Mouse (Mus musculus) MEL (cell line): ENCODE measurements around the gene Napsa. TPM values are rescaled to one million over a fixed set of nuclear protein-coding genes. Genes with fewer than 3 reads are reported as not detected.

Experiments used
- DNase-seq: peaks from one replicate; pipeline ENCODE4 v3.0.0; 2011; ENCODE audit warnings: low read depth, low spot score
- H3K27ac ChIP-seq: 2 replicates; pipeline ENCODE4 v1.5.1; 2012; ENCODE audit warnings: low read depth, mild to moderate bottlenecking, control low read depth, low read length, moderate library complexity; ENCODE audit not compliant: control insufficient read depth
- H3K27me3 ChIP-seq, 2 experiments: fragments of 150-350 bp in 1 of 2; sonication (generic) in 1 of 2; 2 replicates each; pipeline ENCODE4 v1.6.1; 2012; ENCODE audit warnings: low read length in 2 of 2, mild to moderate bottlenecking in 2 of 2, improper control_type of control experiment in 1 of 2, moderate library complexity in 1 of 2; ENCODE audit not compliant: insufficient read depth in 2 of 2, control insufficient read depth in 1 of 2
- H3K36me3 ChIP-seq, 2 experiments: 2 replicates each; pipeline ENCODE4 v1.6.1; 2012 to 2014; ENCODE audit warnings: low read length in 2 of 2, improper control_type of control experiment in 1 of 2, inconsistent platforms in 1 of 2, mild to moderate bottlenecking in 1 of 2; ENCODE audit not compliant: insufficient read depth in 2 of 2, control insufficient read depth in 1 of 2
- H3K4me1 ChIP-seq, 2 experiments: fragments of 150-350 bp in 1 of 2; sonication (generic) in 1 of 2; 2 replicates each; pipeline ENCODE4 v1.6.1; 2012; ENCODE audit warnings: low read length in 2 of 2, improper control_type of control experiment in 1 of 2, mild to moderate bottlenecking in 1 of 2; ENCODE audit not compliant: insufficient read depth in 2 of 2, control insufficient read depth in 1 of 2
- H3K4me3 ChIP-seq, 2 experiments: fragments of 150-350 bp in 1 of 2; sonication (generic) in 1 of 2; 2 replicates each; pipeline ENCODE4 v1.5.1; 2012; ENCODE audit warnings: low read depth in 2 of 2, low read length in 2 of 2, mild to moderate bottlenecking in 2 of 2, moderate library complexity in 2 of 2, control low read depth in 1 of 2, improper control_type of control experiment in 1 of 2; ENCODE audit not compliant: control insufficient read depth in 1 of 2, insufficient read depth in 1 of 2
- H3K79me2 ChIP-seq: 2 replicates; pipeline ENCODE4 v1.6.1; 2012; ENCODE audit warnings: mild to moderate bottlenecking, low read length, moderate library complexity; ENCODE audit not compliant: control insufficient read depth, poor library complexity, insufficient read depth
- H3K9ac ChIP-seq: 2 replicates; pipeline ENCODE4 v1.6.1; 2012; ENCODE audit warnings: low read depth, mild to moderate bottlenecking, control low read depth, low read length, moderate library complexity; ENCODE audit not compliant: control insufficient read depth, poor library complexity, severe bottlenecking
- H3K9me3 ChIP-seq: fragments of 150-350 bp; sonication (generic); replicated peaks from 2 replicates; pipeline ENCODE4 v1.6.1; 2012; ENCODE audit warnings: mild to moderate bottlenecking, low read length, improper control_type of control experiment, moderate library complexity; ENCODE audit not compliant: insufficient read depth
- BHLHE40 ChIP-seq: IDR thresholded peaks from 2 replicates; pipeline ENCODE4 v1.6.1; 2012; ENCODE audit warnings: low read depth, mild to moderate bottlenecking, inconsistent platforms, low read length, improper control_type of control experiment, borderline replicate concordance
- CTCF ChIP-seq, 3 experiments: IDR thresholded peaks in 2 of 3; conservative IDR thresholded peaks in 1 of 3; 2 replicates each; pipeline ENCODE4 v1.5.1; 2011 to 2012; ENCODE audit warnings: low read length in 3 of 3, low read depth in 2 of 3, mild to moderate bottlenecking in 2 of 3, improper control_type of control experiment in 1 of 3, inconsistent platforms in 1 of 3, mixed read lengths in 1 of 3, moderate library complexity in 1 of 3; ENCODE audit not compliant: control insufficient read depth in 1 of 3, insufficient read depth in 1 of 3, poor library complexity in 1 of 3, severe bottlenecking in 1 of 3
- E2F4 ChIP-seq: IDR thresholded peaks from 2 replicates; pipeline ENCODE4 v1.6.1; 2011; ENCODE audit warnings: low read depth, low read length, improper control_type of control experiment, borderline replicate concordance
- ELF1 ChIP-seq: IDR thresholded peaks from 2 replicates; pipeline ENCODE4 v1.6.1; 2014; ENCODE audit warnings: low read depth, mild to moderate bottlenecking, inconsistent platforms, low read length, improper control_type of control experiment, moderate library complexity
- EP300 ChIP-seq, 2 experiments: IDR thresholded peaks; 2 replicates each; pipeline ENCODE4 v1.6.1; 2011; ENCODE audit warnings: improper control_type of control experiment in 2 of 2, low read length in 2 of 2, low read depth in 1 of 2, mild to moderate bottlenecking in 1 of 2
- ETS1 ChIP-seq: IDR thresholded peaks from 2 replicates; pipeline ENCODE4 v1.6.1; 2012; ENCODE audit warnings: low read depth, mild to moderate bottlenecking, inconsistent platforms, low read length, improper control_type of control experiment, moderate library complexity
- GABPA ChIP-seq: IDR thresholded peaks from 2 replicates; pipeline ENCODE4 v1.6.1; 2012; ENCODE audit warnings: low read depth, mild to moderate bottlenecking, inconsistent platforms, low read length, improper control_type of control experiment, moderate library complexity
- HCFC1 ChIP-seq: IDR thresholded peaks from 2 replicates; pipeline ENCODE4 v1.6.1; 2012; ENCODE audit warnings: low read depth, mild to moderate bottlenecking, inconsistent platforms, low read length, improper control_type of control experiment, moderate library complexity
- KAT2A ChIP-seq: conservative IDR thresholded peaks from 2 replicates; pipeline ENCODE4 v1.6.1; 2012; ENCODE audit warnings: low read depth, low read length, improper control_type of control experiment, inconsistent platforms
- MAFK ChIP-seq: IDR thresholded peaks from 2 replicates; pipeline ENCODE4 v1.6.1; 2011; ENCODE audit warnings: low read depth, mild to moderate bottlenecking, low read length, improper control_type of control experiment, borderline replicate concordance
- MAX ChIP-seq: IDR thresholded peaks from 2 replicates; pipeline ENCODE4 v1.6.1; 2011; ENCODE audit warnings: low read length, improper control_type of control experiment
- MAZ ChIP-seq: IDR thresholded peaks from 2 replicates; pipeline ENCODE4 v1.6.1; 2012; ENCODE audit warnings: low read depth, mild to moderate bottlenecking, inconsistent platforms, low read length, improper control_type of control experiment
- MXI1 ChIP-seq: IDR thresholded peaks from 2 replicates; pipeline ENCODE4 v1.6.1; 2011; ENCODE audit warnings: mild to moderate bottlenecking, low read depth, low read length, improper control_type of control experiment
- MYC ChIP-seq: IDR thresholded peaks from 2 replicates; pipeline ENCODE4 v1.6.1; 2011; ENCODE audit warnings: low read depth, mild to moderate bottlenecking, low read length, improper control_type of control experiment, moderate library complexity
- NELFE ChIP-seq: IDR thresholded peaks from 2 replicates; pipeline ENCODE4 v1.6.1; 2011; ENCODE audit warnings: low read depth, low read length, improper control_type of control experiment
- NRF1 ChIP-seq: IDR thresholded peaks from 2 replicates; pipeline ENCODE4 v1.6.1; 2014; ENCODE audit warnings: low read depth, mild to moderate bottlenecking, inconsistent platforms, low read length, improper control_type of control experiment, moderate library complexity; ENCODE audit not compliant: poor library complexity, insufficient read depth, severe bottlenecking
- POLR2AphosphoS2 ChIP-seq: IDR thresholded peaks from 2 replicates; pipeline ENCODE4 v1.6.1; 2011; ENCODE audit warnings: low read length, improper control_type of control experiment
- POLR2AphosphoS5 ChIP-seq: IDR thresholded peaks from 2 replicates; pipeline ENCODE4 v1.6.1; 2012; ENCODE audit warnings: low read depth, borderline replicate concordance, mild to moderate bottlenecking, inconsistent platforms, low read length, moderate library complexity, mixed read lengths
- RAD21 ChIP-seq: IDR thresholded peaks from 2 replicates; pipeline ENCODE4 v1.6.1; 2011; ENCODE audit warnings: mild to moderate bottlenecking, low read depth, low read length, improper control_type of control experiment
- SIN3A ChIP-seq: IDR thresholded peaks from 2 replicates; pipeline ENCODE4 v1.6.1; 2012; ENCODE audit warnings: low read length, improper control_type of control experiment, inconsistent platforms
- TAL1 ChIP-seq: IDR thresholded peaks from 2 replicates; pipeline ENCODE4 v1.6.1; 2012; ENCODE audit warnings: mild to moderate bottlenecking, inconsistent platforms, low read length, moderate library complexity, mixed read lengths
- TBP ChIP-seq: IDR thresholded peaks from 2 replicates; pipeline ENCODE4 v1.8.0; 2011; ENCODE audit warnings: low read depth, low read length, improper control_type of control experiment
- ZMIZ1 ChIP-seq: IDR thresholded peaks from 2 replicates; pipeline ENCODE4 v1.6.1; 2012; ENCODE audit warnings: low read depth, mild to moderate bottlenecking, inconsistent platforms, low read length, improper control_type of control experiment, moderate library complexity
- polyA plus RNA-seq, 2 experiments: library from polyadenylated mRNA; stranded (reverse) in 1 of 2; unstranded in 1 of 2; fragments of >175 nt in 1 of 2; fragments of >200 nt in 1 of 2; gene quantifications; 2 replicates each; pipeline versions ENCODE4 v1.2.1 to v1.2.4; 2012; ENCODE audit warnings: low replicate concordance in 2 of 2, low read depth in 1 of 2; ENCODE audit not compliant: insufficient read length in 2 of 2, insufficient read depth in 1 of 2, missing spikeins in 1 of 2
- total RNA-seq: library from RNA; depleted of rRNA; stranded (reverse); fragments of 300-350 nt; gene quantifications from 2 replicates; pipeline ENCODE4 v1.2.3, GENCODE M21; 2012

The Napsa gene
- total and polyA plus RNA-seq, 3 experiments: 0.33 TPM; not detected in 2

DNA sequence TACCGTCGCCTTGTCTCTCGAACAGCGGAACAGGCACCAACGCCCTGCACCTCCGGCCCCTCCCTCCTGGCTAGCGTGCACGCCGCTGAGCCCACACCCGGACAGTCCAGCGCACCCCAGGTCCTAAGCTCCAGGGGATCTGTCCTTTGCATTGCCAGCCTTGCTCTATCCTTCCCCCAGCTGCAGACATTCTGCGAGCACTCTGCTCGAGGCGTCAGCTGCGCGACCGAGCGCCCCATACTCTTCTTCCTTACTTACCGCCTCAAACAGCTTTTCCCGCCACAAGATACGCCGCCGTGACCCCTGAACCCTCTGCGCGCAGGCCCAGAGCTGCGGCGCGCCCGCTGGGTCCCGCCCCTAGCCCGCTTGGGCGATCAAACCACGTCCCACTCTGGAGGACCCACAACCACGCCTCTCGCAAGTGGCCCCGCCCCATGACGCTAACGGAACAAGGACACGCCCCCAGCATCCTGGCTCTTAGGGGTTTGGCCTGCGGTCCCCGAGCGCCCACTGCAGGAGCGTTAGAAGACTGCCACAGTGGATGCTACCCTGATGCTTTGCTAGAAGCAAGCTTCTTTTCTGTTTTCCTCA is 23.6 kb upstream of the Napsa start, which contains the start of gene Pold1 (continued):
- TF ChIP-seq E2F4: peak; percentile 92; the same call in 1 of the 2 replicates
- no peak for TF ChIP-seq BHLHE40
- TF ChIP-seq NELFE: no peak; the same call in 1 of the 2 replicates
- TF ChIP-seq MYC: peak; percentile 28; the same call in 1 of the 2 replicates
- peak; percentile 8; the same call in 1 of the 2 replicates for TF ChIP-seq TBP
- TF ChIP-seq MAFK: no peak
- TF ChIP-seq NRF1: peak; percentile 86
- 0 out of 2 replicates have a peak, but pooled peaks have one; percentile 22 for TF ChIP-seq ETS1
- peak; percentile 64 for TF ChIP-seq RAD21
- 0 out of 2 replicates have a peak, but pooled peaks have one; percentile 25 for TF ChIP-seq ZMIZ1
- peak; percentile 80; the same call in 1 of the 2 replicates for TF ChIP-seq MAZ
- TF ChIP-seq GABPA: no peak
- no peak for TF ChIP-seq EP300 (IDR thresholded peaks at IDR 0.05; ENCODE audit: low read depth in 1 of 2, low read length in 2 of 2)
- TF ChIP-seq MAX: no peak
- no peak for TF ChIP-seq POLR2AphosphoS5
- TF ChIP-seq ELF1: peak; percentile 74
- peak; percentile 71 to 85 (median 82) for TF ChIP-seq CTCF (IDR thresholded peaks at IDR 0.05 in 2 of 3, conservative IDR thresholded peaks at IDR 0.05 in 1 of 3; ENCODE audit: control insufficient read depth in 1 of 3, insufficient read depth in 1 of 3, low read depth in 2 of 3, low read length in 3 of 3, poor library complexity in 1 of 3, severe bottlenecking in 1 of 3)
- peak; percentile 62 for TF ChIP-seq MXI1
- TF ChIP-seq, all 39 proteins: peak for 19

DNA sequence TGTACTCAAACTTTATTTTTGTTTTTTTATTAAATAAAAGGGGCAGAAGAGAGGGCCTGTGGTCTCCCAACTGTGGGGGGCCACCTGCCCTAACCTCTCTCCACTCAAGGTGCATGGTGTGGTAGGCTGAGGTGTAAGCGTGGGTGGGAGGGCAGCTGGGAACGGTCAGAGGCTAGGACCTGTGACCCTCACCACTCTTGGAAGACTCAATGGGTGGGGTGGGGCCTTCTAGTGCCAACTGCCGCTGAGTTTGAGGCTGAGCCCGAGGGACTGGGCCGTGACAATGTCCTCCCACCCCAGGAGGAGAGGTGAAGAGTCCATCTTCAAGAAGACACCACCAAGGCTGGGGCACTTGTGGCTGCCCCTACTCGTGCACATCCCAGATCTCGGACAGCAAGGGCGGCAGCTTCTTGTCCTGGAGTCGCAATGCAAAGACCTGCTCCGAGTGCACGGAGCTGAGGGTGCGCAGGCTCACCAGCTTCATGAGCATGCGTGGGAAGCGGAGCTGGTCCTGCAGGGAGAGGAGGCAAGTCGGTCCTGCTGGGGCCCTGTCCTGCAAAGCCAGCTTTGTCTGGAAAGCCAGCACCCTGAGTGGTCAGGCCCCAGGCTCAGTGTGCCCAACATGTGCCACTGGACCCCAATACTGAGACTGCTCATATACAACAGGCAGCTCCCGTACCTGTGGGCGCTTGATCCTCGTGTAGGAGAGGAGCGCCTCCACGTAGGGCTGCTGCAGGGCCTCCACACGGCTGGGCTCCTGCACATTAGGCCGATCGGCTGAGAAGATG is 22.4 kb upstream of the Napsa start:
- no peak for DNase-seq
- no peak for TF ChIP-seq SIN3A
- TF ChIP-seq GABPA: no peak
- no peak for TF ChIP-seq NELFE
- no peak for TF ChIP-seq HCFC1
- TF ChIP-seq KAT2A: no peak
- no peak for TF ChIP-seq POLR2AphosphoS2
- no peak for TF ChIP-seq MAFK
- no peak for TF ChIP-seq POLR2AphosphoS5
- TF ChIP-seq TAL1: no peak
- TF ChIP-seq, all 39 proteins: peak for 0
- H3K79me2 ChIP-seq: peaks cover 31% of the 10 kb centered on the region
- H3K36me3 ChIP-seq: no peaks in the 10 kb centered on the region; a peak in 2 of 4 replicates
- H3K4me1 ChIP-seq: peaks cover 0 to 19% of the 10 kb centered on the region in 2 experiments; a peak in 3 of 4 replicates
- H3K9ac ChIP-seq: no peak overlapping the region
- no peak overlapping the region for H3K27ac ChIP-seq
- no peaks in the 10 kb centered on the region for H3K9me3 ChIP-seq
- H3K27me3 ChIP-seq: no peaks in the 10 kb centered on the region
- H3K4me3 ChIP-seq: no peak overlapping the region
